Mouse (Mus musculus) midbrain, embryonic 14.5 days (tissue): Measurements from ENCODE around the gene Btbd7. TPM values are rescaled to one million over a fixed set of nuclear protein-coding genes. Genes with fewer than 3 reads are reported as not detected.

Experiments used
- ATAC-seq: fragments of 200-750 bp; cut with Nextera tagmentation; 2 replicates; pipeline ENCODE4 v1.8.0; 2017; ENCODE audit warnings: moderate number of reproducible peaks, moderate library complexity; ENCODE audit not compliant: low FRiP score, low TSS enrichment
- DNase-seq: peaks from one replicate; pipeline ENCODE4 v3.0.0-alpha.2; 2015
- H3K27ac ChIP-seq: fragments of 300-500 bp; sonication (generic); replicated peaks from 2 replicates; pipeline ENCODE4 v1.5.1; 2014; ENCODE audit warnings: mild to moderate bottlenecking, low read depth, low read length, moderate library complexity
- H3K27me3 ChIP-seq: fragments of 300-500 bp; sonication (generic); 2 replicates; pipeline ENCODE4 v1.6.1; 2014; ENCODE audit warnings: low read length, control low read depth, mixed read lengths; ENCODE audit not compliant: control insufficient read depth, insufficient read depth
- H3K36me3 ChIP-seq: fragments of 300-500 bp; sonication (generic); 2 replicates; pipeline ENCODE4 v1.6.1; 2014; ENCODE audit warnings: low read length, control low read depth; ENCODE audit not compliant: control insufficient read depth, insufficient read depth
- H3K4me1 ChIP-seq: fragments of 300-500 bp; sonication (generic); 2 replicates; pipeline ENCODE4 v1.6.1; 2014; ENCODE audit warnings: mild to moderate bottlenecking, antibody characterized with exemption, low read length, control low read depth; ENCODE audit not compliant: control insufficient read depth, insufficient read depth
- H3K4me2 ChIP-seq: fragments of 300-500 bp; sonication (generic); 2 replicates; pipeline ENCODE4 v1.6.1; 2014; ENCODE audit warnings: mild to moderate bottlenecking, low read length, moderate library complexity
- H3K4me3 ChIP-seq: fragments of 300-500 bp; sonication (generic); replicated peaks from 2 replicates; pipeline ENCODE4 v1.5.1; 2014; ENCODE audit warnings: low read depth, low read length
- H3K9ac ChIP-seq: fragments of 300-500 bp; sonication (generic); replicated peaks from 2 replicates; pipeline ENCODE4 v1.6.1; 2014; ENCODE audit warnings: mild to moderate bottlenecking, low read length, moderate library complexity
- H3K9me3 ChIP-seq: fragments of 300-500 bp; sonication (generic); 2 replicates; pipeline ENCODE4 v1.6.1; 2016; ENCODE audit warnings: low read length, control low read depth, mixed read lengths; ENCODE audit not compliant: control insufficient read depth
- WGBS: fragments of 180-500 bp; shearing (Covaris S2); extraction: QIAGEN DNeasy Blood & Tissue Kit; methylation state at CpG from one replicate; pipeline ENCODE4 v1.1.7; 2014; 5-methylcytosine and 5-hydroxymethylcytosine counted together
- polyA plus RNA-seq: library from polyadenylated mRNA; unstranded; fragments of >200 nt; fragmentation: Nextera tagmentation; extraction: Ambion mirVana; gene quantifications from 2 replicates; pipeline ENCODE4 v1.2.1, GENCODE M21; 2014

The Btbd7 gene
- polyA plus RNA-seq, 1 experiment from 2014 or later: 20.5 TPM

GRCm38 (mm10) chr12:102877301-102878030, 805 bp downstream of the Btbd7 start:
- DNase-seq (peak; percentile 74), ATAC-seq (peak; percentile 68)
- H3K27me3 ChIP-seq: no peaks in the 10 kb centered on the region
- peak overlapping the region; percentile 87 for H3K9ac ChIP-seq
- H3K9me3 ChIP-seq: no peaks in the 10 kb centered on the region
- no peaks in the 10 kb centered on the region for H3K36me3 ChIP-seq
- H3K4me1 ChIP-seq: peaks cover 22% of the 10 kb centered on the region
- H3K4me3 ChIP-seq: peak overlapping the region; percentile 93
- peak overlapping the region; percentile 95 for H3K27ac ChIP-seq
- WGBS: under 1% methylated on average over 69 of the region's 70 CpGs
- H3K4me2 ChIP-seq: peak overlapping the region; percentile 85

- WGBS: 98% methylated on average over 1 of the region's 1 CpGs
Observed at GRCm38 (mm10) chr12:102870527-102870926, 7.7 kb downstream of the Btbd7 start.

GRCm38 (mm10) chr12:102869802-102870201, 8.5 kb downstream of the Btbd7 start:
- 93% methylated on average over 2 of the region's 2 CpGs for WGBS
- H3K27me3 ChIP-seq: no peaks in the 10 kb centered on the region
- H3K36me3 ChIP-seq: no peaks in the 10 kb centered on the region
- no peak for ATAC-seq
- H3K4me2 ChIP-seq: no peak overlapping the region
- H3K4me1 ChIP-seq: no peaks in the 10 kb centered on the region
- no peak for DNase-seq
- H3K4me3 ChIP-seq: no peak overlapping the region
- H3K9ac ChIP-seq: no peak overlapping the region
- no peak overlapping the region for H3K27ac ChIP-seq
- H3K9me3 ChIP-seq: no peaks in the 10 kb centered on the region

More at GRCm38 (mm10) chr12:102870527-102870926, 7.7 kb downstream of the Btbd7 start:
- no peak overlapping the region for H3K4me2 ChIP-seq
- ATAC-seq (no peak), DNase-seq (no peak)
- no peaks in the 10 kb centered on the region for H3K9me3 ChIP-seq
- H3K4me3 ChIP-seq: no peak overlapping the region
- peaks cover 3% of the 10 kb centered on the region; the same call in 1 of the 2 replicates for H3K4me1 ChIP-seq
- no peak overlapping the region for H3K9ac ChIP-seq
- H3K36me3 ChIP-seq: no peaks in the 10 kb centered on the region
- no peak overlapping the region for H3K27ac ChIP-seq
- no peaks in the 10 kb centered on the region for H3K27me3 ChIP-seq

GRCm38 (mm10) chr12:102860806-102861205, 17.5 kb downstream of the Btbd7 start:
- Histone ChIP-seq H3K27ac (no peak overlapping the region), H3K4me1 (peaks cover 2% of the 10 kb centered on the region; the same call in 1 of the 2 replicates), H3K36me3 (no peaks in the 10 kb centered on the region), H3K9me3 (no peaks in the 10 kb centered on the region), H3K27me3 (no peaks in the 10 kb centered on the region), H3K4me2 (no peak overlapping the region), H3K9ac (no peak overlapping the region), H3K4me3 (no peak overlapping the region)
- DNase-seq (no peak), ATAC-seq (no peak)

- no peak for ATAC-seq
- WGBS: 97% methylated on average over 9 of the region's 9 CpGs
- no peaks in the 10 kb centered on the region for H3K27me3 ChIP-seq
Observed at GRCm38 (mm10) chr12:102838271-102838670, 40.0 kb downstream of the Btbd7 start.

GRCm38 (mm10) chr12:102832746-102833300, 45.4 kb downstream of the Btbd7 start:
- Histone ChIP-seq H3K4me3 (no peak overlapping the region), H3K4me2 (no peak overlapping the region), H3K9ac (no peak overlapping the region), H3K36me3 (peaks cover 4% of the 10 kb centered on the region; the same call in 1 of the 2 replicates), H3K27ac (no peak overlapping the region), H3K4me1 (no peaks in the 10 kb centered on the region), H3K27me3 (no peaks in the 10 kb centered on the region), H3K9me3 (no peaks in the 10 kb centered on the region)
- ATAC-seq: no peak
- 83% methylated on average over 1 of the region's 1 CpGs for WGBS
- DNase-seq: no peak

More at GRCm38 (mm10) chr12:102838271-102838670, 40.0 kb downstream of the Btbd7 start:
- Histone ChIP-seq H3K4me3 (no peak overlapping the region), H3K4me2 (no peak overlapping the region), H3K27ac (no peak overlapping the region), H3K9me3 (no peaks in the 10 kb centered on the region), H3K9ac (no peak overlapping the region), H3K36me3 (peaks cover 5% of the 10 kb centered on the region; the same call in 1 of the 2 replicates), H3K4me1 (no peaks in the 10 kb centered on the region)
- DNase-seq: no peak

- no peak for ATAC-seq
- H3K36me3 ChIP-seq: no peaks in the 10 kb centered on the region
- H3K4me3 ChIP-seq: no peak overlapping the region
- H3K9ac ChIP-seq: no peak overlapping the region
- no peaks in the 10 kb centered on the region for H3K27me3 ChIP-seq
- H3K4me2 ChIP-seq: no peak overlapping the region
- H3K4me1 ChIP-seq: no peaks in the 10 kb centered on the region
- H3K27ac ChIP-seq: no peak overlapping the region
- H3K9me3 ChIP-seq: no peaks in the 10 kb centered on the region
- WGBS: 96% methylated on average over 1 of the region's 1 CpGs
- DNase-seq: no peak
Observed at GRCm38 (mm10) chr12:102831888-102832287, 46.4 kb downstream of the Btbd7 start.

GRCm38 (mm10) chr12:102827119-102827518, 51.2 kb downstream of the Btbd7 start:
- Histone ChIP-seq H3K4me1 (no peaks in the 10 kb centered on the region), H3K9ac (no peak overlapping the region), H3K36me3 (no peaks in the 10 kb centered on the region), H3K4me2 (no peak overlapping the region), H3K4me3 (no peak overlapping the region), H3K9me3 (no peaks in the 10 kb centered on the region), H3K27ac (no peak overlapping the region), H3K27me3 (no peaks in the 10 kb centered on the region)
- DNase-seq: no peak
- 93% methylated on average over 1 of the region's 1 CpGs for WGBS
- ATAC-seq: no peak

- no peaks in the 10 kb centered on the region for H3K27me3 ChIP-seq
- no peaks in the 10 kb centered on the region for H3K4me1 ChIP-seq
- no peak overlapping the region for H3K27ac ChIP-seq
- no peak overlapping the region for H3K9ac ChIP-seq
- H3K4me3 ChIP-seq: no peak overlapping the region
- H3K9me3 ChIP-seq: no peaks in the 10 kb centered on the region
- 93% methylated on average over 1 of the region's 1 CpGs for WGBS
- no peak for ATAC-seq
- H3K36me3 ChIP-seq: no peaks in the 10 kb centered on the region
- no peak overlapping the region for H3K4me2 ChIP-seq
- DNase-seq: no peak
Observed at GRCm38 (mm10) chr12:102826399-102826798, 51.9 kb downstream of the Btbd7 start.
